Mouse (Mus musculus) spleen, adult 2 months (tissue): Measurements from ENCODE around the gene Foxp2. TPM values are rescaled to one million over a fixed set of nuclear protein-coding genes. Genes with fewer than 3 reads are reported as not detected.

ENCODE experiments used
- DNase-seq, 2 experiments: peaks; one replicate each; pipeline versions ENCODE4 v3.0.0 to v3.0.0-alpha.2; 2012 to 2021; ENCODE audit warnings: low spot score in 2 of 2, low read depth in 1 of 2
- H3K27ac ChIP-seq: fragments of 200-500 bp; 2 replicates; pipeline ENCODE4 v1.5.1; 2012; ENCODE audit warnings: low read length, inconsistent platforms; ENCODE audit not compliant: insufficient read depth
- H3K27me3 ChIP-seq: fragments of 200-500 bp; 2 replicates; pipeline ENCODE4 v1.6.1; 2012; ENCODE audit warnings: mild to moderate bottlenecking, moderate library complexity, low read length, inconsistent platforms; ENCODE audit not compliant: control insufficient read depth, insufficient read depth
- H3K36me3 ChIP-seq: fragments of 200-500 bp; 2 replicates; pipeline ENCODE4 v1.6.1; 2012; ENCODE audit warnings: mild to moderate bottlenecking, low read length, inconsistent platforms; ENCODE audit not compliant: control insufficient read depth, insufficient read depth
- H3K4me1 ChIP-seq: fragments of 200-500 bp; 2 replicates; pipeline ENCODE4 v1.6.1; 2011; ENCODE audit warnings: inconsistent platforms; ENCODE audit not compliant: control insufficient read depth, insufficient read depth, insufficient read length
- H3K4me3 ChIP-seq: fragments of 200-500 bp; 2 replicates; pipeline ENCODE4 v1.5.1; 2011; ENCODE audit warnings: mild to moderate bottlenecking, inconsistent platforms; ENCODE audit not compliant: insufficient read depth, insufficient read length; ENCODE audit errors: extremely low read depth
- CTCF ChIP-seq: fragments of 200-500 bp; IDR thresholded peaks from 2 replicates; pipeline ENCODE4 v1.5.1; 2011; ENCODE audit warnings: mild to moderate bottlenecking, inconsistent platforms; ENCODE audit not compliant: insufficient read depth, insufficient read length, insufficient replicate concordance; ENCODE audit errors: extremely low read depth
- POLR2A ChIP-seq: fragments of 200-500 bp; IDR thresholded peaks from 2 replicates; pipeline ENCODE4 v1.6.1; 2011; ENCODE audit warnings: low read depth, low read length, inconsistent platforms
- WGBS: fragments of 180-500 bp; shearing (Covaris S2); methylation state at CpG from one replicate; pipeline ENCODE4 v1.1.7; 2018; 5-methylcytosine and 5-hydroxymethylcytosine counted together
- polyA plus RNA-seq: library from polyadenylated mRNA; depleted of rRNA; stranded (reverse); fragments of >200 nt; gene quantifications from 2 replicates; pipeline ENCODE4 v1.2.3, GENCODE M21; 2012

Foxp2 gene
- polyA plus RNA-seq, 1 experiment: 0.33 TPM

GRCm38 (mm10) chr6:14951060-14951459 lies 49.9 kb downstream of the Foxp2 start:
- Histone ChIP-seq H3K27me3 (no peaks in the 10 kb centered on the region), H3K36me3 (no peaks in the 10 kb centered on the region), H3K4me3 (no peak overlapping the region), H3K27ac (no peak overlapping the region), H3K4me1 (no peaks in the 10 kb centered on the region)
- 83% methylated on average over 6 of the region's 6 CpGs for WGBS
- TF ChIP-seq CTCF: no peak
- no peak for DNase-seq

GRCm38 (mm10) chr6:14952731-14953130 lies 51.6 kb downstream of the Foxp2 start:
- H3K4me1 ChIP-seq: no peaks in the 10 kb centered on the region
- 80% methylated on average over 4 of the region's 4 CpGs for WGBS

GRCm38 (mm10) chr6:14977042-14977441 lies 75.9 kb downstream of the Foxp2 start:
- no peak overlapping the region for H3K27ac ChIP-seq
- no peak overlapping the region for H3K4me3 ChIP-seq
- TF ChIP-seq POLR2A (no peak), CTCF (no peak)
- no peaks in the 10 kb centered on the region for H3K36me3 ChIP-seq
- WGBS: 90% methylated on average over 3 of the region's 3 CpGs
- H3K27me3 ChIP-seq: no peaks in the 10 kb centered on the region
- no peak for DNase-seq
- H3K4me1 ChIP-seq: no peaks in the 10 kb centered on the region

More at GRCm38 (mm10) chr6:14952731-14953130, 51.6 kb downstream of the Foxp2 start:
- TF ChIP-seq CTCF (no peak), POLR2A (no peak)
- Histone ChIP-seq H3K27ac (no peak overlapping the region), H3K36me3 (no peaks in the 10 kb centered on the region), H3K4me3 (no peak overlapping the region), H3K27me3 (no peaks in the 10 kb centered on the region)
- no peak for DNase-seq

- Histone ChIP-seq H3K27ac (no peak overlapping the region), H3K4me3 (no peak overlapping the region), H3K27me3 (no peaks in the 10 kb centered on the region), H3K36me3 (no peaks in the 10 kb centered on the region), H3K4me1 (no peaks in the 10 kb centered on the region)
- TF ChIP-seq CTCF: no peak
- no peak for TF ChIP-seq POLR2A
- no peak for DNase-seq
- WGBS: 82% methylated on average over 5 of the region's 5 CpGs
These were observed 77.1 kb downstream of the Foxp2 start for GRCm38 (mm10) chr6:14978201-14978600.

- no peaks in the 10 kb centered on the region for H3K27me3 ChIP-seq
- TF ChIP-seq CTCF (no peak), POLR2A (no peak)
- WGBS: 79% methylated on average over 1 of the region's 1 CpGs
- no peak overlapping the region for H3K27ac ChIP-seq
- no peak overlapping the region for H3K4me3 ChIP-seq
- no peaks in the 10 kb centered on the region for H3K36me3 ChIP-seq
- DNase-seq: no peak
- H3K4me1 ChIP-seq: no peaks in the 10 kb centered on the region
These were observed 107.0 kb downstream of the Foxp2 start for GRCm38 (mm10) chr6:15008113-15008512.

GRCm38 (mm10) chr6:15028488-15028887 lies 127.3 kb downstream of the Foxp2 start:
- no peak for DNase-seq
- Histone ChIP-seq H3K27me3 (no peaks in the 10 kb centered on the region), H3K4me1 (no peaks in the 10 kb centered on the region), H3K4me3 (no peak overlapping the region), H3K27ac (no peak overlapping the region), H3K36me3 (no peaks in the 10 kb centered on the region)
- WGBS: 82% methylated on average over 3 of the region's 3 CpGs
- TF ChIP-seq CTCF (no peak), POLR2A (no peak)

- Histone ChIP-seq H3K27me3 (no peaks in the 10 kb centered on the region), H3K4me3 (no peak overlapping the region), H3K27ac (no peak overlapping the region), H3K36me3 (no peaks in the 10 kb centered on the region), H3K4me1 (no peaks in the 10 kb centered on the region)
- WGBS: 82% methylated on average over 7 of the region's 7 CpGs
- no peak for DNase-seq
- no peak for TF ChIP-seq POLR2A
These were observed 128.4 kb downstream of the Foxp2 start for GRCm38 (mm10) chr6:15029446-15030125.
